Mouse (Mus musculus) T-helper 1 cell (primary cell): ENCODE results near the gene Hist3h2ba.

ENCODE experiments used
- in situ Hi-C: fragments of 300-600 bp; cut with MboI, MseI; formaldehyde crosslinking; loops from one replicate; pipeline ENCODE4 v1.15.1; 2025; ENCODE audit warnings: high pct_unique_total_duplicates

Hist3h2ba gene

DNA sequence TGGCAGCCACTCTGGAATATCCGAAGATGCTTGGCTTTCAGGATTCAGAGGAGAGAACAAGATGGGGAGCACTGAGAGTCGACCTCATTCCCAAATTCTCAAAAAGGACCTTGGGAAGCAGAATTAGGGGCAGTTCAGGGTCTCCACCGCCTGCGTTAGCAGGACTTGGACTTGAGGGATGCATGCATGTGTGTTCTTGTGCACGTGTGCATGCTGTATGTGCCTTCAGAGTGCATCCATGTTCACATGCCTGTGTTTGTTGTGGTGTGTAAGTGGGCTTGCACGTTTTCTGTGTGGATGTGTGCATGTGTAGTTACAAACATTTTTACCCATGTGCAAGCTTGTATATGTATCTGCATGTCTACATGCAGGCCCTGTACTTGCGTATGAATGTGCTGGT, 15.5 kb downstream of the Hist3h2ba start:
- in situ Hi-C loops, result no loop called here

- in situ Hi-C loops, result no loop called here
Measured at GRCm38 (mm10) chr11:58965001-58965760, 16.5 kb downstream of the Hist3h2ba start.

GRCm38 (mm10) chr11:58967346-58967745, 18.6 kb downstream of the Hist3h2ba start:
- in situ Hi-C loops, result no loop called here

DNA sequence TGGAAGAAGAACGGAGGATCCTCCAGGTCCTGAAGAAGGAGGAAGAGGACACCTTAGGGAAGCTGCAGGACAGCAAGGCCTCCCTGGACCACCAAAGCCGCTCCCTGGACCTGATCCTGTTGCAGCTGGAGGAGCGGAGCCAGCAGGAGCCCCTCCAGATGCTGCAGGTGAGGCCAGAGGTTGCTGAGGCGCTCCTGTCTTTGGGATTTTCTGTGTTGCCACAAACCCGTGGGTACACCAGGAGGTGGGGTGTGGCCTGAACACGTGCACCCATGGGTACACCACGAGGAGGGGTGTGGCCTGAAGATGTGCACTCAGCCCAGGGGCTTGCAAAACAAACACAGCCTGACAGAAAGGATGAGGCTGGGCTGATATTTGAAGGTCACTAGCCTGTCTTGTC, 19.8 kb downstream of the Hist3h2ba start:
- in situ Hi-C loops, result no loop called here

GRCm38 (mm10) chr11:58969027-58969426, 20.3 kb downstream of the Hist3h2ba start:
- in situ Hi-C loops, result no loop called here

GRCm38 (mm10) chr11:58969659-58970058, 20.9 kb downstream of the Hist3h2ba start:
- in situ Hi-C loops, result no loop called here

DNA sequence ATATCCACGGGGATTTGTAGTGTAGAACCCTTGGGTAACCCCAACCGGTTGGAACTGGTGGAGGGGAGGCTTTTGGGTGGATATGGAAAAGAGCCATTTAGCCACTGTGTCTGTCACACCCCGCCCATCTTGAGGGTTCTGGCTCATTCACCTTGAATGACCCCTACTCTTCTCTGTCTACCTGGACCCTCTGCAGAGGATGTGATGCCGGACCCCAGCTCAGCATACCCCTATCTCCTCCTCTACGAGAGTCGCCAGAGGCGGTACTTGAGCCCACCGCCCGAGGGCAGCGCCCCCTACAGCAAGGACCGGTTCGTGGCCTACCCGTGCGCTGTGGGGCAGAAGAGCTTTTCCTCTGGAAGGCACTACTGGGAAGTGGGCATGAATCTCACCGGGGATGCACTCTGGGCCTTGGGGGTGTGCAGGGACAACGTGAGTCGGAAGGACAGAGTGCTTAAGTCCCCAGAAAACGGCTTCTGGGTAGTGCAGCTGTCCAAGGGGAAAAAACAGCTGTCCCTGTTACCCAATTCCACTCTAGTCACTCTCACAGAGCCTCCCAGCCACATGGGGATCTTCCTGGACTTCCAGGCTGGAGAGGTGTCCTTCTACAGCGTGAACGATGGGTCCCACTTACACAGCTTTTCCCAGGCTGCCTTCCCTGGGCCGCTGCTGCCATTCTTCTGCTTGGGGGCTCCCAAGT, 22.3 kb downstream of the Hist3h2ba start:
- in situ Hi-C loops, result no loop called here

DNA sequence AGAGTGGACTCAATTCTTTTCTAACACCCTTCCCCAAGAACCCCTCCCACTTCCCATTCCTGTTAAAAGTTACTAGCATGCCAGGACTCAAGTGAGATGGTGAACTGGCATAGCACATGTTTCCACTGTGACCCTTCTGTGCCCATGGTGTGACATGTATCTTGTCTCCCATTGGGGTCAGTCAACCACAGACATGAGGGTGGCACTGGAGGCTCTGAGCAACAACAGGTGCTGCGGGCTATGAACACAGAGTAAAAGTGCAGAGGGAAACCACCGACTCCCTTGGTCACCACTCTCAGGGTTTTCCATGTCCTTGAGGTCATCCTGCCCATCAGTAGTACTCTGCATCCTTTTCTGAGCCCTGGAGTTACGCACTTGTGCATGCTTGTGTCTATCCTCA, 23.1 kb downstream of the Hist3h2ba start:
- in situ Hi-C loops, result no loop called here

GRCm38 (mm10) chr11:58974414-58974813, 25.7 kb downstream of the Hist3h2ba start:
- in situ Hi-C loops, result no loop called here

GRCm38 (mm10) chr11:58977150-58977549, 28.4 kb downstream of the Hist3h2ba start:
- in situ Hi-C loops, result loop anchor here (5.0 kb wide), 1 partner anchor 55 kb away; no protein-coding TSS in a partner anchor

DNA sequence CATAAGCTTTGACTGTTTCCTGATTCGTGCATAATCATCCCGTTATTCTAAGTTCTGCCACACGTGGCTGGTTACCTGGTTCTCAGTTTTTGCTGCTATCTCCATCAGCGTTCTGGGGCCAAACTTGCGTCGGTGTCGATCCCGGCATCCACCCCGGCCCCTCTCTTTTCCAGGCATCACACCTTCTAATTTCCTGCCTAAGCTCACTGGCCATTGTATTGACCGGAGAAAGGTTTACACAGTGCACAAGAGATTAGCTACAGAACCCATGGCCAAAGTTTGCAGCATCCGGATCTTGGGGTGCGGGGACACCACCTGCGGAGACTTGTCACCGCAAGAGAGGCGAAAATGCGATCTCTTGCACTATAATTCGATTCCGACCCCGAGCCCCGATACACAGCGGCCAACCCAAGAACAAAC, 28.9 kb downstream of the Hist3h2ba start:
- in situ Hi-C loops, result loop anchor here (5.0 kb wide), 1 partner anchor 55 kb away; no protein-coding TSS in a partner anchor

GRCm38 (mm10) chr11:58978027-58978705, 29.4 kb downstream of the Hist3h2ba start, which contains the start of gene Trim11:
TSS of gene Trim11 (plus strand) at chr11:58978093.
- in situ Hi-C loops, result loop anchor here (5.0 kb wide), 1 partner anchor 56 kb away; no protein-coding TSS in a partner anchor

DNA sequence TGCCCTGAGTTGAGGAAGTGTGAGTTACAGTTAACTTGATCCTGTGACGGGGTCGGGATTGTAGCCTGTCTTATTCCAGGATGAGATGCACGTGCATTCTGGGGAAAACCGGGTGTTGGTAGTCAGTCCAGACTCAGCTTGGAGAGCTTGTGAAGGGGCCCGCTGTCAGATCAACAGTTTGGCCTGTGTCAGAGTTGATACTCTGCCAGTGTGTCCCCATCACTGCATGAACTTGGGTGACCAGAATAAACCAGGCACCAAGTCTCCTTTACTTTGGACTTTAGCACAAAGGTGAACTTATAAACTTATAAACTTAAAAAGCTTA, 29.9 kb downstream of the Hist3h2ba start:
- in situ Hi-C loops, result loop anchor here (5.0 kb wide), 1 partner anchor 56 kb away; no protein-coding TSS in a partner anchor

DNA sequence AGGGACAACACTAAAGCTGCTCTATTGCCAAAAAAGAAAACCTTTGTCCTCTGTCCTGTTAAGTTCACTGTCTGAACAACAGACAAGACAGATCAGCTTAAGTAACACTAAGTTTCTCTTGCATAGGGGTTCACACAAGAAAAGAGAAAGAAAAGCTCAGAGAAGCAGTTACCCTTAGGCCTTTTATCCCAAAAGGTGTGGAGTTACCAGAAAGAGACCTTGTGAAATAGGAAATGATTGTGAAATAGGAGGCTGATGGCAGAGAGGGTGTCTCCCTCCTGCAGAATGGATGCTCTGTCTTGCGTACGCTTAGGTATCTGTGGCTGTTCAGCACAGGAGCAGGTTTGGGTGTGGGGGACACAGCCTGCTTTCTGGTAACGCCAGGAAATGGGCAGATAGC, 30.5 kb downstream of the Hist3h2ba start:
- in situ Hi-C loops, result loop anchor here (5.0 kb wide), 1 partner anchor 57 kb away; no protein-coding TSS in a partner anchor

GRCm38 (mm10) chr11:58979661-58980060, 30.9 kb downstream of the Hist3h2ba start:
- in situ Hi-C loops, result loop anchor here (5.0 kb wide), 1 partner anchor 57 kb away; no protein-coding TSS in a partner anchor

GRCm38 (mm10) chr11:58980381-58980990, 31.8 kb downstream of the Hist3h2ba start:
- in situ Hi-C loops, result no loop called here

- in situ Hi-C loops, result no loop called here
Measured at GRCm38 (mm10) chr11:58981541-58982447, 33.1 kb downstream of the Hist3h2ba start.

DNA sequence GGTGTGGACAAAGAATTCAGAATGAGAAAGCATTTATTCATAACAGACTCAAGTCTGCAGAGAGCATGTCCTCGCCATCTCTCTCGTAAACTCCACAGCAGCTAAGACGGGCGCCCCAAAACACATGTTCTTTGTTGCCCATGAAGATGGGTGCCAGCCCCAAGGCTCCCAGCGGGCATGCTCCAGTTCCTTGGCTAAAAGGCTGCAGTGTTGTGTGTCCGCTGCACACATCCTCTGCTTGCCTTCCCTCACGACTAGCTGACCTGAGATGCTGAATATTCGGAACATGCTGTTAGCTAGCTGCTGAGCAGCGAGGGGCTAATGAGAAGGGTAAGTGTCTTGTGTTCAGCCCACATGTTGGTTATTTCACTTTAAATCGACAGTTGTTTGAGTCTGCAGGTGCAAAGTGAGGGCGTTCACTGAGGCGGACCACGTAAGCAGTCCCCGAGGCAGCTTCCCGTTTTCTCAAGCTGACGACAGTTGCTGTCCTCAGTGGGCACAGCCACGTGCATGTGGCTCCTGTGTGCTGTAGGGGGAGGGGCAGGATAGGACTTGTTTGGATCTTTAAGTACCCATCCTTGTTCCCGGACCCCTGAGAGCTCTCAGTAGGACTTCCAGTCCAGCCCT, 33.9 kb downstream of the Hist3h2ba start:
- in situ Hi-C loops, result no loop called here

DNA sequence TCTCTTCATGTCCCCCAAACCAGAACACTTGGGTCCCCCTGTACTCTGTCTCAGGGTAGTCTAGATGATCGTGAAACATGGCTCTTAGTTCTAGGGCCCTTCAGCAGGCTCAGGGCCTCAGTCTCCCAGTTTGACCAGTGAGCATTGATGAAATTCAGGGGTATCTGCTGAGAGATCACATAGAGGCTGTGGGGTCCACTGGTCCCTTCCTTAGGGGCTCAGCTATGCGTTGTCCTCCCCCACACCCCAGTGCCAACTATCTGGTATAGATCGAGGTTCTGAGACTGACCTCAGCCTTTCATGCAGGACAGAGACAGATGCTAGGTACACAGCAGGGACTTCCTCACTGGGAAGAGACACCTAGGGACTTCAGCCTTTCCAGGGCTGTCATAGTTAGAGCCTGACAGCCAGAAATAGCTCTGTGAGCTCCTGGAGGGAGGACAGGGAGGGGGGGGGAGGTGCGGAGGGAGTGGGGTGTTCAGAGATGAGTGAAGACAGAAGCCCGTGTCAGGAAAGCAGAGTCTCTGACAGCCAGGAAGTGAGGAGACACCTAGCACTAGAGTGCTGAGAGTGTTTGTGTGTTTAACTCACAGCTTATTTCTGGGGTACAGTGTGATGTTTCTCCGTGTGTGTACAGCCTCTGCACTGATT, 35.1 kb downstream of the Hist3h2ba start:
- in situ Hi-C loops, result no loop called here

DNA sequence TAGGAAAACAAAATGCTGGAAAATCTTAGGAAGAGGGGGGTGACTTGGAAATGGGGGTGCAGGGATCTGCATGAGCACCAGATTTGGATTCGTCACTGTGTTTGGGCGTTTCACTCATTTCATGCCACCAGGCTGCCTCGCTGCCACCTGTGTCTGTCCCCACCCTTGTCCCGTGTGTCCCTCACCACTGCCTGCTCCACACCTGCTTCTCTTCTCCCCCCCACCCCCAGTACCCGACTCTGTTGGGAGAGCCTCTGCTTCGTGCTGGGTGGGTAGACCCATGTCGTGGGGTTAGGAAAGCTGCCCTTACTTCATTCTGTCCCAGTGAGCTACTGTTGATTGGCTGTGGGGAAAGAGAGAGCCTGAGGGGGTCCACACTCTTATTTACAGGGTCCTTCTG, 35.9 kb downstream of the Hist3h2ba start:
- in situ Hi-C loops, result no loop called here
